Mouse (Mus musculus): ENCODE results near the gene Tiam1.

The Tiam1 gene

DNA sequence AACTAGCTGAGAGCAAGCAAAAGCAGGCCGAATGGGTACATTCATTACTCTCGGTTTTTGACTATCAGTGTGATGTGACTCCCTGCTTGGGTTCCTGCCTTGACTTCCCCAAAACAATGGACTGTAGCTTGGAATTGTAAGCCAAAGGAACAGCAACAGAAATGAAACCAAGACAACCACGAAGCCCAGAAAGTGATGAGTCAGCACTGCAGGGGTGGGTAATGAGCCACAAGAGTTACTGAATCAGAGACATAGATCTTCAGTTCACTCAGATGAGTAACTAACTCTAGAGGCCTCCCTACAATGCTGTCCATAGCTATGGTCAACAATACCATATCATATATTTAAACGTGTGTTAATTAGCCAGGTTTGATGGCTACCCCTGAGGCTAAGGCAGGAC is 259.7 kb downstream of the Tiam1 start:
- no peak for DNase-seq (ENCODE audit: low spot score in 2 of 2)

DNA sequence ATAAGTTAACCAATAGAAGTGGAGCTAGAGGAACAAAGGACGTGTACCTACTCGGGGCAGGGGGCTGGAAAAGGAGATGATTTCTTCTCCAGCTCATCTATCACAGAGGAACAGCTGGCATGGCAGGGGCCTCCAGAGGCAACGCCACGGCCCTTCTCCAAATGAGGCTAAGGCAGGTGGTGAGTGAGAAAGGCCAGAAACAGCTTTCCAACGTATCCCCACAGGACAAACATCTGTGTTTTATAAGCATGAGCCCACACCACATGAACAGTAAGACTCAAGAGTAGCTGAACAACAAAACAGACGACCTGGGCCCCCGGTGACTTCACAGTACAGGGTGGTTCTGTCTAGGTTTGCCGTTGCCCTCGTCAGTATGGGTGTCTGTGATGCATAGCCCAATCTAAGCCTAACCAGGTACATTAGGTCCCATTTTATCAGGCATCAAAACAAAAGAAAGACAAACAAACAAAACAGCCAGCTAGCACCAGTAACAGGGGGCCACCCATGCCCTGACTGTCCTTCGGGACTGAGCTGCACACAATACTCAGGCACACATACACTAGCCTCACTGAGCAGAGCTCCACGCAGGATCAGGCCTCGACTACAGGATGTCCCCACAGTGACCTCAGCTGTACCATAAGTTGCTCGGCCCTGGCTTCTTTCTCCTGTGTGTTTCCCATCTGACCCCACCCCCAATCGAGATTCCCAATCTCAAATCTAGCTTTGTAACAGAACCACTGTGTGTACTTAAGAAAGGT is 260.9 kb downstream of the Tiam1 start:
- no peak for DNase-seq (ENCODE audit: low spot score in 2 of 2)

DNA sequence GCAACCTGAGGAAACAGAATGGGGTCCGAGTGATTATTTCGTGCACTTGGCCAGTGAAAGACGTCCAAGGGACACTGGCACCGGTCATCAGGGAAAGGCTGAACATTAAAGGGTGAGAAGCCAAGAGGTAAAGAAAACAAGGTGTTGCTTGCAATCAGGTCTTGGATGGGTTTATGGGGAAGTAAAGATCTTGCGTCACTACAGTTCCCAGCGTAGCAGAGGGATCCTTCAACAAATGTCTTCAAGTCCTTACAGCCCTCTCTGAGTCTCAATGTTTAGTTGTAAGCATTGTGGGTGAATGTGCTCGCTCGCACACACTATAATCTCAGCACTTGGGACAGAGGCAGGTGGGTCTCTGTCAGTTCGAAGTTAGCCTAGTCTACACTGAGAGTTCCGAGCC is 266.4 kb downstream of the Tiam1 start:
- no peak for DNase-seq (ENCODE audit: low spot score in 2 of 2)

DNA sequence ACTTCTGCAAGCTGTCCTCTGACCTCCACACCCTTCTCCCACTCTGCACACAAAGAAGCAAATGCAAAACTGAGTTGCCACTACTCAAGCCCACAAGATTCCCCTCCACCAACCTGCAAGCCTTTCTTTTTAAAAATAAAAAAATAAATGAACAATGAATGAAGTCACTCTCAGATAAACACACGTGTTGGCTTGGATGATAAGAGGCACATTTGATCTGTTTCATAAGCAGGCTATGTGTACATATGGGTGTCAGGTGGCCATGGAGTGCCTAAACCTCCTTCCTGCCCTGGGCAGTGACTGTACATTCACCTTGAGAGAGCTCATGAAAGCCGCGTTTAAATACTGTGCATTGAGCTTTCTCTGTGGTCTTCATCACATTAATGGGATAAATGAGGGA is 267.5 kb downstream of the Tiam1 start:
- no peak for DNase-seq (ENCODE audit: low spot score in 2 of 2)

DNA sequence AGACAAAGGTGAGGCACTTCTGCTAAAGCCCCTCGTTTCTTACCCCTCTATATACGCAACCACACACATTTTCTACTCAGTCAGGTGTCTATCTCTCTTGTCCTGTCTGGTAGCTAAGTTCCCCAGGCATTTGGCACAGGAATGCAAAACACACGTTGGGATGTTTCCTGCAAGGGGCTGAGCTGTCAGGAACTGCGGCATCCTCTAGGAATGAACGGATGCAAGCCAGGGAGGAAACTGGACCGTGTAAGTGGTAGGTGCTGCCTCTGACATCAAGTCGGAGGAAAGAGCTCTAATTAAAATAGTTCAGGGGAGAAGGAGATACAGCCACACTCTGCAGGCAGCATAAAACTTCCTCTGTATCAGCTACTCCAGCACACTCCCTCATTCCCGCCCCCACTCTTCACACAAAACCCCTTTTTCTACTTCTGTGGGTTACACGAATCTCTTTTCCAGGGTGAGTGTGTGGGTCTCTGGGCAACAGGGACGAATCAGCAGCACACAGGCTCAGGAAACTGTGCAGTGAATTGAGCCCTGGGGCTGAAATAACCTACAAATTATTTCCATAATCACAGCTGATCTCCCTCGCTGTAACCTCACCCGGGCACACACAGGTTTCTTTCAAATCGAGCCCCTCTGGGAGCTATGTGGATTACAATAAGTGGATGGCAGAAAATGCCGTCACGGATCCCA is 269.4 kb downstream of the Tiam1 start:
- no peak for DNase-seq (ENCODE audit: low spot score in 2 of 2)

DNA sequence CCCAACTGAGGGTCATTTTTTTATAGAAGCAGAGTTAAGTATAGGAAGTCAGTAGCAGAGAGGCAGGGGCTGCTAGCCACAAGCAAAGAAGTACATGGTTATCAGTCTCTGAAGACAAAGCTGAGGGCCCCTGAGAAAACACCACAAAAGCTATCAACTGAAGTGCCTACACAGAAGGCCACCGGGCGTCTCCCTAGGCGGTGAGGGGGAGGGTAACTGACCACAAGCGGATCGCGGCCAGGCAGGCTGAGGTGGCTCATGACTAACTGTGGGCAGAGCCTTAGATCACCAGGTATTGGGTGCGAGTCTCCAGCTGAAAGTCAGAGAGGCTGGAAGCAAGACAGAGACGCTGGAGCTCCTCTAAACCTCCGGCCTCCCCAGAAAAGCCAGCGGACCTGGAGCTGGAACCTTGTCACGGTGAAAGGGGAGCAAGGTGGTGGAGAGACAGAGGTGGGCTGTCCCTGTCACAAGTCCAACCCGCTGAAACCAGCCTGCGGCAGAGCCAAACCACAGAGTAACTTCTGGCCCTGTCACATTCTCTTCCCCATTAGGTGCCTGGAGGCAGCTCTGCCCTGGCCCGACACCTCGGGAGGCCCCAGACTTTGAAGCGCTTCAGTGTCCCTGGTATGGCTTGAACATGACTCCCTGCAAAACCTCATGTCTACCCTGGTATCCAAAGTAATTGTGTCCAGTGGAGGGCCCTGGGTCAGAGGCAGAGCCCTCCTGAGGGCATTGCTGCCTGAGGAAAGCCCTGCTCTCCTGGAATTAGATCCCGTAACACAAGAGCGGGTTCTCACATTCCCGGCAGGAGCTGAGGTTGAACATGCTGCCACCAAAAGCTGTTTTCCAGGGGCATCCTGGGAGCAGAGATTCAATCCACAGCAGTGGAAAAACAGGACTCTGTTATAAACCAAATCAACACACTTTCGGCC is 271.3 kb downstream of the Tiam1 start:
- no peak for DNase-seq (ENCODE audit: low spot score in 2 of 2)

DNA sequence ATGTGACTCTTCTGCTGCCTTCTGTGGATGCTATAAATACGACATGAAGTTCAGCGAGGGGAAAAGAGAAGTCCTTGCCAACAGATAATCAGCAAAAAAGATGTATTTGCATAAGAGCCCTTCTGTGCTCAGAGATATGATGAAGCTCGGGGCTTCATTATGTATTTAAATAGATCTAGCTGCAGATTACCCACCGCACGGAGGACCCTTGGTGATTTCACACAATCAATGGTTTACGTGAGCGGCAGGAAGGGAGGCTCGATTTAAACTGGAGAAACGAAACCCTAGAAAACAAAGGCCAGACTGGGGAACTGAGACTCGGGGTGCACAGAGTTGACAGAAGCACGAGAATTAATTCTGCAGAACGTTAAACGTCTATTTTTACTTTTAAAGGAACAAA is 272.2 kb downstream of the Tiam1 start:
- no peak for DNase-seq (ENCODE audit: low spot score in 2 of 2)

DNA sequence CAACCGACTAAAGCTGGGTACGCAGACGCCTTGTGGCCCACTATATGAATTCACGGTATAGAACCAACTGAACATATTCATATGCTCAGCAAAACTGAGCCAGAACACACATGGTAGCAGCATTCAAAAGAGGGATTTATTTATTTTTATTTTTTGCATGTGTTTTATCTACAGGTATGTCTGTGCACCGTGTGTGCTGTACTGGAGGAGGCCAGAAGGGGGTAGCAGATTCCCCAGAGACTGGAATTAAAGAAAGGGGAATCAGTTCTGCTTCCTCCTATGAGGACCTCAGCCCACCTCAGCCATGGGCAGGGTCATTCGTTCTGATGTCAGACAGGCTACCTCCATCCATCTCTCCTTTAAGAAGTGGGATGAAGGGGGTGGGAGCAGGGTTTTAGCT is 273.5 kb downstream of the Tiam1 start:
- no peak for DNase-seq (ENCODE audit: low spot score in 2 of 2)

DNA sequence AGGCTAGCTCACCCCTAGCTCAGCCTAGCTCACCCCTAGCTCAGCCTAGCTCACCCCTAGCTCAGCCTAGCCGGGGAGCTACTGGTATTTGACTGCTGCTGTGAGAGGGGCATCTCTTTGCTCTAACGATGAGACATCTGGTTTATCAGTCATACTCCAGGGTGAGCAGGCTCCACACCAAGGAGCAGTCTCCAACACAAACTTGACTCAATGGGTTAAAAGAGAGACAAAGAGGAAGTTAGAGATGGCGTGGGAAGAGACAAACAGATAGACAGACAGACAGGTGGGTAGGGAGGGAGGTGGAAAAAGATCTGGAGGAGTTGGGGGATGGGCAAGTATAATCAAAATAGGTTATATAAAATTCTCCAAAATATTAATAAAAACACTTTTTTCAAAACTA is 275.1 kb downstream of the Tiam1 start:
- no peak for DNase-seq (ENCODE audit: low spot score in 2 of 2)

DNA sequence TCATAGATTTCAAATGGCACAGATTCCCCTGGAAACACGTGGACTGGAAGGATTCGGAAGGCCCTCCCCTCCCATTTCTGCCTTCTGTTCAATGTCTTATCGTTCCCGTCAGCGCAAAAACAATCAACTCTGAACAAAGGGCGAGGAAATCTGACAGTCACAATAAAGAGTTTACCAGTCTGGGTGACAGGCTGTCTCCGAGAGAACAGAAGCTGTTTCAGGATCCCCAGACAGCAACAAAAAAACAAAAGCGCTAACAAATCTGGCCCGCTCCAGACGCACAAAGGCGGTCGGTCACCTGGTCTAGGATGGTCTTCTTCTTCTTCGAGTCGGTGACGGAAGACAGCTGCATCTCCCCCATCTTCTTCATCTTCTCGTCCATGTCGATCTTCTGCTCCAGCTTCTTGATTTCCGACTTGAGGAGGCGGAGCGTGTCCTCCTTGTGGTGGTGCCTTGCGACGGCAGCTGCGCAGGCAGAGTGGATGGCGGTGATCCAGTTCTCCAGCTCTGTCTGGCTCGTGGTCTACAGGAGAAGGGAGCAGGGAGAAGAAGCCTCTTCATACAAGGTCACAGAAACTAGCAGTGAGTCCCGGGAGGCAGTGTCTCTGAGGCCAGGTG is 276.2 kb downstream of the Tiam1 start:
- peak in 1 of 2 experiments; percentile 42 for DNase-seq (ENCODE audit: low spot score in 2 of 2)

DNA sequence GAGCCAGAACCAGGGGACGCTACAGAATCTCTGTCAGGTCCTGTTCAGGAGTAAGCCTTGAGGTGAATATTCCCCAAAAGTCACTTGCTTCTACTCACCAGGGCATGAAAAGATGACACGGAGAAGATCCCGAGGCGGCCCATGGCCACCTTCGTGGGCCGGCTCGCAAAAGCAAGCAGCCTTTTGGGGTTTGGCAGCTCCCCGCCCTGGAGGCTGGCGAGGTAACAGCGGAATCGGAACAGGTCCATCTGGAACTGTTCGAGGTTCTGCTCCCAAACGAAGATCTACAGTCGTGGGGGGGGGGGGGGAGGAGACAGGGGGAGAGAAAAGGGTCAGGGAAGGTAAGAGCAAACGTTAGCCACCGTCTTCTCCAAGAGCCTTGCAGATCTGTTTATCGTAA is 278.4 kb downstream of the Tiam1 start:
- DNase-seq (ENCODE audit: low spot score in 2 of 2), result no peak

DNA sequence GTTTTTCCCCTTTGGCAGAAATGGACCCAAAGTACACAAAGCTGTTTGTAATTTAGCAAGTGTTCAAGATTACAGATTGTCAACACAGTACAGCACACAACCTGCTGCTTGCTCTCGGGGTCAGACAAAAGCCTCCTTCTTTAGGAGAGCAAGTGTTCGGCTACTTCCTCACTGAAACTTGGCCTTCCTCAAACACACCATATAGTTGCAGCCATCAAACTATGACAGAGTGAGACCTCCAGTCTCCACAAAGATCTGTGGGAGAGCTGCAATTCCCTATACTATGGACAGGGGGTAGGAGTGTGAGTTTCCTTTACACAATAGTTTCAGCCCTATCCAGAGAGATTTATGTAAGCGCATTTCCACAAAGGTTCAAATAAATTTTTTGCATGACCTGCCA is 278.9 kb downstream of the Tiam1 start:
- no peak for DNase-seq (ENCODE audit: low spot score in 2 of 2)

DNA sequence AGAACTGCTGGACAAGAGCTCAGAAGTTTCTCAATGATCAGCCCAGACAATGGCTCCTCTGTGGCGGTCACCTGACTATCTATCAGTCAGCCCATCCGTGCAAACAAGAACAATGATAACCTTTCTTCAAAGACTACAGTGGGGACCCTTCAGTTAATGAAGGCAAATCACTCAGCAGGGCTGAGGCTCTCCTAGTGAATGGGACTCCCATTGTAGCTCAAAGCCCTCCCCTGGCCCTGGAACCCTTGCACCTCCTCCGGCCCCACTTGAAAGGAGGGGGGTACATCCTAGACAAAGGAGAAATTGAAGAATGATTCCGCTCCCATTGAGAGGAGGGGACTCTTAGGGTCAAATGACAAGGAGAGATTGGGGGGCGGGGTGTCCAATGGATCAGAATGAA is 280.3 kb downstream of the Tiam1 start:
- no peak for DNase-seq (ENCODE audit: low spot score in 2 of 2)

DNA sequence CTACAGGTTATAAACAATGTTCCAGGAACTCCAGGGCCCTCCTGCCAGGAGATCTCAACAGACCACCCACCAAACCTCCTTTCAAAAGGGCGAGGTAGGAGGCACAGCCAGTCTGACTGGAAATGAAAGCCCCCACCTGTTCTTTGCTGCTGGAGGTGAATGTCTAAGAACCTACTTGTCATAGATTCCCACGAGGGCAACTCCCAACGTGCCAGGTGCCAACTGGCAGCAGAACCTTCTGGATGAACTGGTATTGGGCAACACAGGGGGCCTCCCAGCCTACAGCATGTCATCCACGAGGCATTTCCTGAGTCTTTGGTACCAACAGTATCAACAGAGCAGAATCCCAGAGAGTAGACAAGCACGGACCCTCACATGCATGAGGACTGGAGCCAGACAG is 282.0 kb downstream of the Tiam1 start:
- no peak for DNase-seq (ENCODE audit: low spot score in 2 of 2)

DNA sequence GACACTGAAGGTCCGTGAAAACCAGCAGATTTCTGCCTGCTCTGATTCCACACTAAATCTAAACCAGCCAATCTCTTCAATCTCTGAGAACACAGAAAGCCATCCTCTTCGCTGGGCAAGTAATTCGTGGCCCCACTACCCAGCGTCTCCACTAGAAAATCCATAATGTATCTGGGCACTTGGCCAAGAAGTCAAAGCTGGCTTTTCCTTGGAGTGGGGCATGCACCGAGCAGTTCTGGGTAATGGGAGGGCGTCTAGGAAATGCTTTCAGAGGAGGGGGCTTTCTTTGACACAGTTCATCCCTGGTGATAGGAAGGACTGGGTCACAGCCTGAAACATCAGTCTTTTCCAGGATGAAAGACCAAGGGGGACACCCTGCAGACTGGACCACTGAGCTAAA is 282.9 kb downstream of the Tiam1 start:
- no peak for DNase-seq (ENCODE audit: low spot score in 2 of 2)

DNA sequence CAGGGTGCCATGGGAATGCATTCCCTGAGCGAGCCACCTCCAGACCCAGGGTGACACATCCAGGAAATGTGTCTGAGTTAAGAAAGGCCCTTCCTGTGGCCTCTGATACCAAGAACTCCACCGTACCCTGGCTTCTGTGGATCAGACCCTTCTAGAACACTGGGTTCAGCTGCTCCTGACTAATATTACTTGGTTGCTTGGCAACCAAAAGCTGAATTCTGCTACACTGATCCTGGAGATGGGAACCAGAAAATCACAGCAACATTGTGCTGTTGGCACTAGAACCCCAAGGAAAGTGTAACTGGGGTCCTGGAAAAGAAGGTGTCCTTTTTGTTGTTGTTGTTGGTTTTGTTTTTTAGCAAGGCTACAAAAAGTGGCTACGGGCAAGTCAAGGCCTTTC is 285.9 kb downstream of the Tiam1 start:
- no peak for DNase-seq (ENCODE audit: low spot score in 2 of 2)

DNA sequence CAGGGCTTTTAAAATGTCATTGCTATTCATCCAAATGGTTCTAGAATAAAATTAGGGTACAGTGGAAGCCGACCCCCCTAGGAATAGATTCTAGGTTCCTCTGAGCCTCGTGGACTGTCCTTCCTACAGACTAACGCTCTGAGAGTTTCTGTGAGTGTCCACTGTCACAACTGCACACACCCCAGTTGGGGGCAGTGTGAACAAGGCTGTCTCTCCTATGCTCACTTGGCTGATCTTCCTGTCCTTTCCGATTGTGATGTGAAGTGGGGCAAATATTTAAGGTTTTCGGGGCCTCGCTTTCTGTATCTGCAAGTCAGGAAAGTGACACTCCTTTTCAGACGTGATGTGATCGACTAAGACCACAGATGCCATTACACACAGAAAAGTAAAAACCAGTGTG is 288.8 kb downstream of the Tiam1 start:
- DNase-seq (ENCODE audit: low spot score in 2 of 2), result no peak

DNA sequence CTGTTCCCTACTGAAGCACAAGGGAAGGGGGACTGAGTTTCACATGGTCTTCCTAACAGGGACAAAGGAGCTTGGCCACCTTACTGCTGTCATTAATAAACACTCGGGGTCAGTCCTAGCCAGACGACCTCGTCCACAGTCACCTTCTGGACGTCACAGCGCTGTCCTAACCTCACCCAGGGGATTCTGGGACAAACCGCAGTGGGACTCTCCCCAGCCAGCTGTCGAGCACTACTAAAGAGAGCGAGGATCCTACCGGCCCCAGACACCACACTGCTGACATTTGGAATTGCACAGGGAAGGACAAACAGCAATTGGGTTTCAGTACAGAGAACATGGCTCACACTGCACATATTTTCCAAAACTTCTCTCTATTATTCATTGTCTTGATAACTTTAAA is 292.2 kb downstream of the Tiam1 start:
- no peak for DNase-seq (ENCODE audit: low spot score in 2 of 2)

DNA sequence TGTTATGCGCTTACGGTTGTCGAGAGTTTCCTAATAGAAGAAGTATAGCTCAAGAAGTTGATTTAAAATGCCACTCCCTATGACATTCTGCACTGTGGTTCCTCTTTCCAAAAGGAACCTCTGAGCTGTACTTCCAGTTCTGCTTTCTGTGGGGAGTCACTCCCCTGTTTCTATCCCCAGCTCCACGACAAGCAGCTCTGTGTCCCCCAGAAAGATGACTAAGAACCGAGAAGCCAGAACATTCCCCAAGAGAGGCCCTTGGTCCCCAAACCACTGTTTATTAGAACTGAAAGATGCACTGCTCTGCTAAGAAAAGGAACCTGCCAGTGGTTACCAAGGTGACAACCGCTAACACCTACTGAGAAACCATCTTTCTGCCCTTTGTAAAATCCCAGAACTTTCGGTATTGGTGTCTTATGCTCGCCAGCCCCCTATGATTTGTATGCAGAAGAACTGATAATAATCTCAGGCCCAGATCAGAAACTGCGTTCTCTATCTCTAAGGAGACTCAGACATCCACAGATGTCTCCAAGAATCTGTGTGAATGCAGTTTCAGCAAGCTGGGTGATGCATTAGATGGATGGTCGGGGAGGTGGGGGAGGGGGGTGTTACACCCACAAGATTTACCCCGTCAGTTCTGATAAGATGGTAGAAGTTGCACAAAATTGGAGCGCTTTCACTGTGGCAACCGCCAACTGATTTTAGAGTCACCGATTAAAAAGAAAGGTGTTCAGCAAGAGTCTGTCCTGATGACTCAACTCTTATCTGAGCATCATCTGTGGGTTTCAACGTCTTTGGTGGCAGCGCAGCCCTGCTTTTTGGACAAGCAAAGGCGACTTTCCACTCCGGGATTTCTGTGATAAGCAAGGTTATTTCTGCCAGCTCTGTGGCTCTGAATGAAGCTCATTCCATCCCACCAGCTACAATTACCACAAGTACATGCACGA is 294.6 kb downstream of the Tiam1 start:
- DNase-seq (ENCODE audit: low spot score in 2 of 2), result no peak

DNA sequence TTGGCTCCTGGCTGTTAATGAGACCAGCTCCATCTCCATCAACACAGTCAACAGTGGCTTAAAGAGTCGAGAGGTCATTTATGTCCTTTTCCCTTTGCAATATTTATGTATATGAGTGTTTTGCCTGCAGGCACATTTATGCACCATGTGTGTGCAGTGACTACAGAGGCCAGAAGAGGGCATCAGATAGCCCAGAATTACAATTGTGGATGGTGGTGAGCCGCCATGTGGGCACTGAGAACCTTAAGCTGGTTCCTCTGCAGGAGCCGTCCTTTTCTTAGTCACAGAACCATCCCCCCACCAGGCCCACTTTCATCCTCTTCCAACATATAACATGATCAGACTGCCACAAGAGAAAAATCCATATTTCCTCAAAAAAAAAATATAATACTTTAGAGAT is 295.4 kb downstream of the Tiam1 start:
- no peak for DNase-seq (ENCODE audit: low spot score in 2 of 2)

DNA sequence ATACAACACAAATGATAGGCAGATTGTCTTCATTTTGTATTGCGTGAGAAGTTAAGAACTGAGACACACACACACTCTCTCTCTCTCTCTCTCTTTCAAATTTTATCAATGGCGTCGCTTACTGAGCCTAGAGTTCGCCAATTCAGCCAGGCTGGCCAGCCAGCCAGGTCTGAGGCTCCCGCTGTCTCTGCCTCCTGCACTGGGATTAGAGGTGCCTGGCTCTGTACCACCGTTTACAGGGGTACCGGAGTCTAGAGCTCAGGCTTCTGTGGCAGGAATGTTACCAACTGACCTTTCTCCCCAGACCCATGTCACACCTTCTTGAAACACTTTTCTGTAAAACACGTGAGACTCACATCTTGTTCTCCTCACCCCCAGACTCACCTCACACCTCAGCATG is 298.1 kb downstream of the Tiam1 start:
- no peak for DNase-seq (ENCODE audit: low spot score in 2 of 2)

All from right cerebral cortex, postnatal 36 days (tissue).